Mouse (Mus musculus) liver, embryonic 11.5 days (tissue): ENCODE data around the gene Spred2. TPM values are rescaled to one million over a fixed set of nuclear protein-coding genes. Genes with fewer than 3 reads are reported as not detected.

Experiments used
- ATAC-seq: fragments of 200-750 bp; cut with Nextera tagmentation; replicated peaks from 2 replicates; pipeline ENCODE4 v1.8.0; 2017; ENCODE audit warnings: moderate number of reproducible peaks, mild to moderate bottlenecking, moderate TSS enrichment, moderate library complexity; ENCODE audit not compliant: low FRiP score
- DNase-seq: peaks from one replicate; pipeline ENCODE4 v3.0.0-alpha.2; 2017; ENCODE audit warnings: low spot score
- H3K27ac ChIP-seq: fragments of 300-500 bp; sonication (generic); 2 replicates; pipeline ENCODE4 v1.5.1; 2014; ENCODE audit warnings: mild to moderate bottlenecking, low read depth, low read length, control low read depth
- H3K27me3 ChIP-seq: fragments of 300-500 bp; sonication (generic); replicated peaks from 2 replicates; pipeline ENCODE4 v1.6.1; 2014; ENCODE audit warnings: low read length, mixed read lengths; ENCODE audit not compliant: control insufficient read depth, insufficient read depth
- H3K36me3 ChIP-seq: fragments of 300-500 bp; sonication (generic); 2 replicates; pipeline ENCODE4 v1.6.1; 2014; ENCODE audit warnings: mild to moderate bottlenecking, low read length, moderate library complexity, mixed read lengths; ENCODE audit not compliant: control insufficient read depth, insufficient read depth
- H3K4me1 ChIP-seq: fragments of 300-500 bp; sonication (generic); replicated peaks from 2 replicates; pipeline ENCODE4 v1.6.1; 2014; ENCODE audit warnings: low read length, mixed read lengths; ENCODE audit not compliant: control insufficient read depth, insufficient read depth
- H3K4me2 ChIP-seq: fragments of 300-500 bp; sonication (generic); 2 replicates; pipeline ENCODE4 v1.6.1; 2014; ENCODE audit warnings: mild to moderate bottlenecking, control low read depth, moderate library complexity
- H3K4me3 ChIP-seq: fragments of 300-500 bp; sonication (generic); 2 replicates; pipeline ENCODE4 v1.5.1; 2014; ENCODE audit warnings: low read depth, low read length, control low read depth
- H3K9ac ChIP-seq: fragments of 300-500 bp; sonication (generic); 2 replicates; pipeline ENCODE4 v1.6.1; 2014; ENCODE audit warnings: low read depth, low read length, control low read depth
- H3K9me3 ChIP-seq: fragments of 300-500 bp; sonication (generic); 2 replicates; pipeline ENCODE4 v1.6.1; 2016; ENCODE audit warnings: low read length, inconsistent platforms, mixed read lengths; ENCODE audit not compliant: control insufficient read depth
- WGBS: fragments of 180-500 bp; shearing (Covaris S2); extraction: QIAGEN DNeasy Blood & Tissue Kit; methylation state at CpG from one replicate; pipeline ENCODE4 v1.1.7; 2014; 5-methylcytosine and 5-hydroxymethylcytosine counted together
- polyA plus RNA-seq: library from polyadenylated mRNA; unstranded; fragments of >200 nt; fragmentation: Nextera tagmentation; extraction: Ambion mirVana; gene quantifications from 2 replicates; pipeline ENCODE4 v1.2.1, GENCODE M21; 2014

Gene Spred2
- polyA plus RNA-seq, 1 experiment from 2014 or later, result 5.0 TPM

GRCm38 (mm10) chr11:19986871-19987755 is 62.9 kb downstream of the Spred2 start:
- Histone ChIP-seq H3K9me3 (no peaks in the 10 kb centered on the region), H3K4me2 (peak overlapping the region; percentile 50), H3K27ac (peak overlapping the region; percentile 75), H3K27me3 (no peaks in the 10 kb centered on the region), H3K36me3 (no peaks in the 10 kb centered on the region), H3K9ac (peak overlapping the region; percentile 12; the same call in 1 of the 2 replicates), H3K4me3 (no peak overlapping the region), H3K4me1 (peaks cover 66% of the 10 kb centered on the region)
- ATAC-seq (peak; percentile 45; the same call in 1 of the 2 replicates), DNase-seq (no peak)
- WGBS, result 16% methylated on average over 17 of the region's 17 CpGs

GRCm38 (mm10) chr11:19987756-19988091 is 63.5 kb downstream of the Spred2 start:
- Histone ChIP-seq H3K4me1 (peaks cover 68% of the 10 kb centered on the region), H3K36me3 (no peaks in the 10 kb centered on the region), H3K4me2 (peak overlapping the region; percentile 50), H3K9ac (no peak overlapping the region), H3K27ac (no peak overlapping the region), H3K4me3 (no peak overlapping the region), H3K27me3 (no peaks in the 10 kb centered on the region), H3K9me3 (no peaks in the 10 kb centered on the region)
- no peak for DNase-seq
- ATAC-seq, result no peak
- WGBS, result 23% methylated on average over 9 of the region's 9 CpGs

- Histone ChIP-seq H3K9ac (no peak overlapping the region), H3K27me3 (no peaks in the 10 kb centered on the region), H3K4me3 (no peak overlapping the region), H3K9me3 (no peaks in the 10 kb centered on the region), H3K4me2 (no peak overlapping the region), H3K4me1 (peaks cover 68% of the 10 kb centered on the region), H3K27ac (no peak overlapping the region; the same call in 1 of the 2 replicates), H3K36me3 (no peaks in the 10 kb centered on the region)
- ATAC-seq (no peak), DNase-seq (no peak)
- WGBS, result 52% methylated on average over 5 of the region's 5 CpGs
Measured at GRCm38 (mm10) chr11:19988224-19988623, 64.0 kb downstream of the Spred2 start.

- WGBS, result 52% methylated on average over 6 of the region's 6 CpGs
- no peak overlapping the region for H3K4me3 ChIP-seq
- H3K4me2 ChIP-seq, result no peak overlapping the region
- H3K27me3 ChIP-seq, result no peaks in the 10 kb centered on the region
- H3K27ac ChIP-seq, result peak overlapping the region; percentile 38; the same call in 1 of the 2 replicates
- H3K9ac ChIP-seq, result no peak overlapping the region
- no peaks in the 10 kb centered on the region for H3K36me3 ChIP-seq
- DNase-seq, result no peak
- peaks cover 70% of the 10 kb centered on the region for H3K4me1 ChIP-seq
- ATAC-seq, result no peak
- no peaks in the 10 kb centered on the region for H3K9me3 ChIP-seq
Measured at GRCm38 (mm10) chr11:19988631-19989030, 64.5 kb downstream of the Spred2 start.

- no peak for ATAC-seq
- Histone ChIP-seq H3K36me3 (no peaks in the 10 kb centered on the region), H3K4me2 (no peak overlapping the region; the same call in 1 of the 2 replicates), H3K4me1 (peaks cover 73% of the 10 kb centered on the region), H3K27ac (peak overlapping the region; percentile 25; the same call in 1 of the 2 replicates), H3K4me3 (no peak overlapping the region), H3K27me3 (no peaks in the 10 kb centered on the region), H3K9me3 (no peaks in the 10 kb centered on the region), H3K9ac (no peak overlapping the region)
- WGBS, result 76% methylated on average over 13 of the region's 13 CpGs
- DNase-seq, result no peak
Measured at GRCm38 (mm10) chr11:19989141-19989910, 65.2 kb downstream of the Spred2 start.

- H3K4me2 ChIP-seq, result no peak overlapping the region
- no peak overlapping the region for H3K4me3 ChIP-seq
- DNase-seq (no peak), ATAC-seq (no peak)
- H3K9ac ChIP-seq, result no peak overlapping the region
- WGBS, result 75% methylated on average over 2 of the region's 2 CpGs
- no peaks in the 10 kb centered on the region for H3K27me3 ChIP-seq
- H3K27ac ChIP-seq, result no peak overlapping the region
- H3K4me1 ChIP-seq, result peaks cover 75% of the 10 kb centered on the region
- no peaks in the 10 kb centered on the region for H3K9me3 ChIP-seq
- H3K36me3 ChIP-seq, result no peaks in the 10 kb centered on the region
Measured at GRCm38 (mm10) chr11:19990731-19991130, 66.6 kb downstream of the Spred2 start.

GRCm38 (mm10) chr11:19991303-19991976 is 67.3 kb downstream of the Spred2 start:
- 69% methylated on average over 12 of the region's 12 CpGs for WGBS
- peaks cover 72% of the 10 kb centered on the region for H3K4me1 ChIP-seq
- no peak for ATAC-seq
- no peak overlapping the region for H3K4me2 ChIP-seq
- H3K36me3 ChIP-seq, result no peaks in the 10 kb centered on the region
- no peaks in the 10 kb centered on the region for H3K9me3 ChIP-seq
- DNase-seq, result no peak
- H3K4me3 ChIP-seq, result no peak overlapping the region
- no peaks in the 10 kb centered on the region for H3K27me3 ChIP-seq
- peak overlapping the region; percentile 13; the same call in 1 of the 2 replicates for H3K27ac ChIP-seq
- no peak overlapping the region for H3K9ac ChIP-seq
